Mouse (Mus musculus): ENCODE results near the gene Sptlc3. TPM values are rescaled to one million over a fixed set of nuclear protein-coding genes. Genes with fewer than 3 reads are reported as not detected.

Gene Sptlc3
- not detected in 2 replicates for total RNA-seq (2021)
- long read RNA-seq, experiment 1, result 0 reads
- long read RNA-seq, experiment 2, partial matches to known transcripts, result 0 of 1 reads
- long read RNA-seq, experiment 2, other reads (novel, unspliced or antisense), result 1 of 1 reads

DNA sequence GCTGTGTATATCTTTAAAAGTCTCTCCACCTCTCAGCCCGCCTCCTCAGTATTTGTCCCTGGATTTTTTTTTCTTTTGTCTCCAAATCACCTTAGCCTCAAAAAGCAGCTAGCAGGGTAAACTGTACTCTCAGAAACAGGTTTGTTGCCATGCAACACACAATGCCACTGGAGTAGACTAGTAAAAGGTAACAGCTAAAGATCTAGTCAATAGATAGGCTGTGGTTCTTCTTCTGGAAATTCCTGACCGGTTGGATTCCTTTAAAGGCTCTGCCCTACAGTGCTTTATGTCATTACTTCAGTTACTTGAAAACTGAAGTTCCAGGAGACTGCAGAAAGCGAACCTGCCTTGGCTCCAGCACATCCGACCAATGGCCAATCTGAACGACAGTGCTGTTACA, at the start of gene Sptlc3:
Gene Sptlc3 (plus strand): TSS at position 78 of the 400 bp plus-strand sequence.
- DNase-seq, result no peak

GRCm38 (mm10) chr2:139467726-139468125, 26.0 kb upstream of the Sptlc3 start:
- no peak for DNase-seq

DNA sequence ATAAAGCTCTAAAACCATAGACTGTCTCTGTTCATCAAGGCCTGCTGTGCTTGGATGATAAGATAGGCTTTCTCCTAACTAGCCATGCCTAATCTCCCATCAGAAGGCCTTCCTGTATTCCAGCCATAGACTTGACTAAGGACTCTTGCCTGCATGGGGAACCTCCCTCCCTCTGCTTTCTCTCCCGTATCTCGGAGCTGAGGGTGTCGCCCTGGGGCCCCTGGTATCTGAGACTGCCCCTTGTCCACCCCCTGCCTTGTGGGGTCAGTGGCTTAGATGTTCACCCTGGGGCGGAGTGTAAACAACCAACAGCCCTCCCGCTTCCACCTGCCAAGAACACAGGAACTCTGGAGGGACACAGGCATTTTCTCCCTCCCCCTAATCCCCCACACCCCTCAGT, 5.0 kb upstream of the Sptlc3 start:
- DNase-seq, result no peak

GRCm38 (mm10) chr2:139494629-139495028, 916 bp downstream of the Sptlc3 start:
- no peak for DNase-seq

GRCm38 (mm10) chr2:139561966-139562505, 68.3 kb downstream of the Sptlc3 start:
- no peak for DNase-seq

DNA sequence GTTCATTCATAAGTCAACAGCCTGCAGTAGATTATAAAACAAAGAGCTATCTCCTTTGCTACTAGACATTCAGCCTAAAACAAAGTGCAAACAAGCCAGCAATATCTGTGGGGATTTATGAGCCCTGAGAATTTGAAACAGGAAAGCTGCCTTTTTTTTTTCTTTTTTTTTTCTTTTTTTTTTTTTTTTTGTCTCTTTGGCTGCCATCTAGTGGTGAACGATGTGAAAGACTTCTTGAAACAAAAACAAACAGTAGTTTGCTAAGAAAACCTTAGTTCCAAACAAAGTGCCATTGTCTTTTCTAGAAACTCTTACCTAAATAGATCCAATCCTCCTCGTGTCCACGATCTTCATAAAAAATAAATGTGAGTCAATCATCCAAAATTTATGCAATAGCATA, 85.6 kb downstream of the Sptlc3 start:
- no peak for DNase-seq

GRCm38 (mm10) chr2:139582766-139583165, 89.1 kb downstream of the Sptlc3 start:
- DNase-seq, result peak; percentile 18

DNA sequence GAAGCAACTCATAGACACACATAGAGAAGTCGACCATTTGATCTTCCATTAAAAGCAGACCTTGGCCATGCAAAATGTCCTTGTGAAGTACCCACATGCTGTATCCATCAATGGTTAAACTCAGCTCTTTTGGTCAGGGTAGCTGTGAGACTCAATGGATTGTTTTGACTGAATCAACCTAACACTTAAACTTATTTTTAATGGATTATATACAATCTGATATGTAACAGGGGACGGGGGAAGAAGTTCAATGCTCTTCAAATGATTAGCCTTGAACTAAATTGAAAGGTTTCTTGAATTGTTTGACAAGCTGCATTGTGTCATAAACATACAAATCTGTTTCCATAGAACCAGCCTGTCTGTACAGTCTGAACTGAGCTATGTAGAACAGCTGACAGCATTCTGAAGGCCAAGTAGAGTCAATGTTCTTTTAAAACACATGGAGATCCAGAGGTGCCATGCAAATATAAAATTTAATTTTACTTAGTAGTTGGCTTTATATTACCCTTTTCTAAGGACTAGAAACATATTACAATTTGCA, 94.0 kb downstream of the Sptlc3 start:
- no peak for DNase-seq

- peak; percentile 77 for DNase-seq
These were observed 96.2 kb downstream of the Sptlc3 start for GRCm38 (mm10) chr2:139589905-139590304.

GRCm38 (mm10) chr2:139590888-139591698, 97.4 kb downstream of the Sptlc3 start:
- DNase-seq, result peak; percentile 40

- peak; percentile 29 for DNase-seq
These were observed 98.4 kb downstream of the Sptlc3 start for GRCm38 (mm10) chr2:139592109-139592508.

- DNase-seq, result no peak
These were observed 103.5 kb downstream of the Sptlc3 start for GRCm38 (mm10) chr2:139597229-139597628.

DNA sequence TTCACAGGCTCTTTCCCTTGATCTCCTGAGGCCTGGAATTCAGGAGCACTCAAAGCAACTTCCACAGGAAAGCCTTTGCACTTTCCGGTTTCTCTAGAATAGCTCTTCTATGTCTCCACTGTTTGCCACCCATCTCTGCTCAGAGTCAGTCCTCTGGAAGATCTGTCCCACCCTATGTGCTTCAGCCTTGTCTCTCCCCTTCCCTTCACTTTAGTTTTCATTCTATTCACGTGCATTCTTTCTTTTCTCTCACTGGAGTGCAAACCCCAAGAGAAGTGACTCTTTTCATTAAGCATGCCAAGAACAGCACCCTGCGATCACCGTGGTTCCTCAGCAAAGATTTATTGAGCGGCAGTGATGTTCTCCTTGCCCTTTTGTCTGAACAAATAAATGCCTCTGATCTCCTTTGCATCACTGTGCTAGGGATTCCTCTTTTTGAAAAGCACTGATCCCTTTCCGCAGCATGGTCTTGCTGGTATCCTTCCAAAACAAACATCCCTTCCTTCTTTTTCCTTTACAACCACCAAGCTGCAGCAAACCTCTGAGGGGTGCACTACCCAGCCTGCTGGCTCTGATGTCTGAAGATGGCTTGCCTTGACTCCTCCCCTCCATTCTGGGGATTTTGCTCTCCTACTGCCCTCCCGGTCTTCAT, 108.0 kb downstream of the Sptlc3 start:
- DNase-seq, result peak; percentile 23

- no peak for DNase-seq
These were observed 114.5 kb downstream of the Sptlc3 start for GRCm38 (mm10) chr2:139608167-139608566.

- DNase-seq, result no peak
These were observed 115.1 kb downstream of the Sptlc3 start for GRCm38 (mm10) chr2:139608810-139609209.

- no peak for DNase-seq
These were observed 115.5 kb downstream of the Sptlc3 start for GRCm38 (mm10) chr2:139609231-139609630.

GRCm38 (mm10) chr2:139609662-139610291, 116.1 kb downstream of the Sptlc3 start:
- no peak for DNase-seq

DNA sequence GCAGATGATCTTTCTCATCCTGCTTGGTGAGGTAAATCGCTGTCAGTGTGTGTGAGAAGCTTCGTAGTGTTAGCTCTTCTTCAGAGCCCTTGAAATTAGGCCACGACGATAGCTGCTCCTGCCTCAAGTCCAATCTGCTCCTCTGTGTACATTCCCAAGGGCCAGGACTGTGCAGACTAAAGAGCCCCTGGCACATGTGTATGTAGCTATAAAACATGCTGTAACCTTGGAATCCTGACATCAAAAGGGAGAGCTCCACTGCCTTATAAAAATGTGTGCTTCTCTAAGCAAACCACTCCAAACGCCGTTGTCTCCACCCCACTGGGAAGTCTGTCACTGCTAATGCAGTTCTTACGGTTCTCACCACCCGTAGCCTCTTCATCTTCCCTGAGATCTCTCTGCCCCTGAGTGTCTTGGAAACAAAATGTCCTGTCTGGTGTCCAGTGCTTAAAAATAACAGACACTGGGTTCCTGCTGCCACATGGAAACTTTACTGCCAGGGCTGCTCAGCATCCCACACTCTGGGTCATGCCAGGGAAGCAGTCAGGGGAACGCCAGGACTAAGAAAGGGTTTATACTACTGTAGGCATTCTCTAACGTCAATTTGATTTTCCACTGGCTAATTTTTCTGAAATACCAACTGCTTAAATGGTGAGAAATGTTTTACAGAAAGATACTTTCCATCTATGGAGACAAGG, 118.8 kb downstream of the Sptlc3 start:
- peak; percentile 33 for DNase-seq

- no peak for DNase-seq
These were observed 132.8 kb downstream of the Sptlc3 start for GRCm38 (mm10) chr2:139626496-139626895.

DNA sequence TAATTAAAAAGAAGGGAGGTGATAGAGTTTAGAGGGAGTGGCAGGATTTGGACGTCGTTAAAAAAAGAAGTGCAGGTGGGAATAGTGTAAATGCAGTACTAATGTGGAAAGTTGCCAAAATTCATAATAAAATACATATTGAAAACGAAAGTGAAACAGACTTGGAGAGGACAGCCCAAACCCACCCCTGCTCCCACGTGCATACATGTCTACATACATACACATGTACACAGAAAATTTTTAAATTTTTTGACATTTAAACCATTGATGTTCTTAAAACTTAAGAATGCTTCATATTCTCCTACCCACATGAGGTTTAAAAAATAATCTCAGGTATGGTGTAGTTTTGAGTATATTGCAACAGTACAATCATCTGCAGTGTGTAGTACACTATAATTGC, 135.0 kb downstream of the Sptlc3 start:
- DNase-seq, result no peak

DNA sequence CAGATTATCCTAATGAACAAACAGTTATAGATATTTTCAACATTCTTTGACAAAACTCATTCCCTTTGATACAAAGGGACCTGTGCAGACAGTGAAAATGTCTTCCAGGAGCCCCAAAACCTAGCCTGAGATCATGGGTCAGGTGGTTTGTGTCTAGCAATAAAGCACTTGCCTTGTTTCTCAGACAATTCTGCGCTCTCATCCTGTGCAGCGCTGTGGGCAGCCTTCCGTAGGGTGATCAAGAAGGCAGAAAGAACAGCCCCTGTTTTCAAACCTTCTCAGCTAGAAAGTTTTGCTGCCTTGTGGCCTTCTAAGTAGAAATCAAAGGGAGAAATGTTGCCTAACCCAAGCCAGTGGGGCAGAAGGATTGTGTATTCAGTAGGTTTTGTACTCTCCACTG, 135.9 kb downstream of the Sptlc3 start:
- DNase-seq, result no peak

DNA sequence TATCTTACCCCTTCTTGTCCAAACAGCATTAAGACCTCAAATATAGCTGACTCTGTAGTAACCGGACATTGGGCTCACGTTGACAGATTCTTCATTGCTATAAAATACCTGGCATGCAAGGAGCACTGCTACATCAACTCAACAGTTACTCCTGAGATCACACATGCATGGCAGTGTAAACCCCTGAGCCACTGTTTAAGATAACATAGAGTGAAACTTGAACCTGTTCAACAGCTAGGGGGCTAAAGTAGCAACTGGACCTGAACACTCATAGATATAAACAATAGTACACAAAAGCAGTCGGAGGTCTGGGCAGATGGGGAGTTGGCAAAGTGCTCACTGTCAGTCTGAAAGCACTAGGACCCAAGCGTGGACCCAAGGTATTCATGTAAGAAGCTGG, 140.8 kb downstream of the Sptlc3 start:
- DNase-seq, result no peak

Measured in adrenal gland, postnatal 14 days (tissue).